Mouse (Mus musculus): ENCODE results near the gene Nmur1. TPM values are rescaled to one million over a fixed set of nuclear protein-coding genes. Genes with fewer than 3 reads are reported as not detected.
A peak's percentile ranks its signal among the peaks of the same experiment; 100 is the strongest.

The Nmur1 gene
- polyA plus RNA-seq, 1 experiment from 2014 or later: not detected

- H3K4me2 ChIP-seq (replicated peaks): no peak overlapping the region; the same call in 1 of the 2 replicates
- no peak overlapping the region for H3K9ac ChIP-seq
- H3K9me3 ChIP-seq (replicated peaks): no peaks in the 10 kb centered on the region
- H3K27me3 ChIP-seq: no peaks in the 10 kb centered on the region
- no peaks in the 10 kb centered on the region for H3K36me3 ChIP-seq
- 35% methylated on average over 13 of the region's 13 CpGs for WGBS
- ATAC-seq (ENCODE audit: insufficient number of reproducible peaks, low FRiP score, low TSS enrichment, low read depth): no peak
- peaks cover 31% of the 10 kb centered on the region for H3K4me1 ChIP-seq
- no peak overlapping the region for H3K4me3 ChIP-seq (replicated peaks)
- no peak overlapping the region for H3K27ac ChIP-seq (replicated peaks)
Measured at GRCm38 (mm10) chr1:86381027-86381426, 45.0 kb downstream of the Nmur1 start.

- Histone ChIP-seq H3K27me3 (no peaks in the 10 kb centered on the region), H3K36me3 (no peaks in the 10 kb centered on the region), H3K4me2 (replicated peaks) (0 out of 2 replicates have a peak overlapping the region, but pooled peaks have one; percentile 0), H3K9me3 (replicated peaks) (no peaks in the 10 kb centered on the region), H3K4me1 (peaks cover 31% of the 10 kb centered on the region), H3K27ac (replicated peaks) (peak overlapping the region; percentile 75), H3K4me3 (replicated peaks) (no peak overlapping the region), H3K9ac (no peak overlapping the region)
- ATAC-seq (ENCODE audit: insufficient number of reproducible peaks, low FRiP score, low TSS enrichment, low read depth): 0 out of 2 replicates have a peak, but pooled peaks have one; percentile 29
- 42% methylated on average over 9 of the region's 9 CpGs for WGBS
Measured at GRCm38 (mm10) chr1:86379161-86379569, 46.9 kb downstream of the Nmur1 start.

DNA sequence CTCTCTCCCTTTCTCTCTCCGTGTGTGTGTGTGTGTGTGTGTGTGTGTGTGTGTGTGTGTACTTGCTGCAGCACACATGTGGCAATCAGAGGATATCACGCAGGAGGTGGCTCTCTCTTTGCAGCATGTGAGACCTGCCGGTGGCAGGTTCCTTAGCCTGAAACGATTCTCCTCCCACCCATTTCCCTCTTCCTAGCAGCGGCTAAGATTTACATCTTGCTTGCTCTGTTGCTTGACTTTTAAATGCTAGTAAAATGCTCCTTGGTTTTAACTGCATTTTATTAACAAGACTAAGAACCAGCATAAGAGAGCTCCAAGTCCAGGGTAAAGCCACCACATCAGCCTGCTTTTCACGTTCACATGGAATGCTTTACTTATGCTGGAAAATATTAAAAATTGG, 47.4 kb downstream of the Nmur1 start:
- H3K27ac ChIP-seq (replicated peaks): peak overlapping the region; percentile 75; the same call in 1 of the 2 replicates

GRCm38 (mm10) chr1:86376354-86376753, 49.7 kb downstream of the Nmur1 start:
- H3K9ac ChIP-seq: no peak overlapping the region
- WGBS: 64% methylated on average over 5 of the region's 5 CpGs

More for the DNA sequence above, 47.4 kb downstream of the Nmur1 start:
- no peaks in the 10 kb centered on the region for H3K36me3 ChIP-seq
- no peaks in the 10 kb centered on the region for H3K9me3 ChIP-seq (replicated peaks)
- no peak for ATAC-seq (ENCODE audit: insufficient number of reproducible peaks, low FRiP score, low TSS enrichment, low read depth)
- no peak overlapping the region for H3K4me3 ChIP-seq (replicated peaks)
- no peak overlapping the region for H3K9ac ChIP-seq
- no peaks in the 10 kb centered on the region for H3K27me3 ChIP-seq
- WGBS: 27% methylated on average over 6 of the region's 6 CpGs
- H3K4me2 ChIP-seq (replicated peaks): no peak overlapping the region
- peaks cover 31% of the 10 kb centered on the region for H3K4me1 ChIP-seq

GRCm38 (mm10) chr1:86371997-86372396, 54.0 kb downstream of the Nmur1 start:
- ATAC-seq (ENCODE audit: insufficient number of reproducible peaks, low FRiP score, low TSS enrichment, low read depth): no peak
- no peaks in the 10 kb centered on the region for H3K27me3 ChIP-seq
- no peak overlapping the region for H3K4me3 ChIP-seq (replicated peaks)
- 49% methylated on average over 10 of the region's 10 CpGs for WGBS
- no peak overlapping the region for H3K4me2 ChIP-seq (replicated peaks)
- H3K9ac ChIP-seq: no peak overlapping the region
- no peak overlapping the region for H3K27ac ChIP-seq (replicated peaks)
- no peaks in the 10 kb centered on the region for H3K9me3 ChIP-seq (replicated peaks)
- no peaks in the 10 kb centered on the region for H3K36me3 ChIP-seq
- peaks cover 3% of the 10 kb centered on the region; the same call in 1 of the 2 replicates for H3K4me1 ChIP-seq

More at GRCm38 (mm10) chr1:86376354-86376753, 49.7 kb downstream of the Nmur1 start:
- no peaks in the 10 kb centered on the region for H3K36me3 ChIP-seq
- no peaks in the 10 kb centered on the region for H3K27me3 ChIP-seq
- H3K4me1 ChIP-seq: peaks cover 31% of the 10 kb centered on the region
- ATAC-seq (ENCODE audit: insufficient number of reproducible peaks, low FRiP score, low TSS enrichment, low read depth): no peak
- no peak overlapping the region for H3K4me3 ChIP-seq (replicated peaks)
- no peak overlapping the region for H3K4me2 ChIP-seq (replicated peaks)
- H3K27ac ChIP-seq (replicated peaks): no peak overlapping the region
- no peaks in the 10 kb centered on the region for H3K9me3 ChIP-seq (replicated peaks)

DNA sequence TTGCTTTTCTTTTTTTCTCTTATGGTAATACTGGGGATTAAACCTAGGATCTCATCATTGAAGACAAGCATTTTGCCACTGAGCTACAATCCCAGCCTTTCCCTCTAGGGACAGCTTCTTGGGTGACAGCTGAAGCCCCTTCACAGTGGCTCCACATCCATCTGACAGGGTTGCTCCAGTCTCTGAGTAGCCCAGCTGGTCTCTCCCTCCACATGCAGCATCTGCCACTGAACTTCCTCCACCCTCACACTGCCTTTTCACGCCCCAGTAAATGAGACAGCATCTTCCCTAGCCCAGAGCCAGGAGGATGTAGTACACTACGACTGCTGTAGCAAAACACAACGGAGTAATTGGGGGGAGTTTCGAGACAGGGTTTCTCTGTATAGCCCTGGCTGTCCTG, 57.9 kb downstream of the Nmur1 start:
- H3K36me3 ChIP-seq: no peaks in the 10 kb centered on the region
- no peaks in the 10 kb centered on the region for H3K27me3 ChIP-seq
- H3K9ac ChIP-seq: no peak overlapping the region
- no peak for ATAC-seq (ENCODE audit: insufficient number of reproducible peaks, low FRiP score, low TSS enrichment, low read depth)
- H3K4me2 ChIP-seq (replicated peaks): no peak overlapping the region
- H3K4me1 ChIP-seq: no peaks in the 10 kb centered on the region; the same call in 1 of the 2 replicates
- no peak overlapping the region for H3K27ac ChIP-seq (replicated peaks)
- no peaks in the 10 kb centered on the region for H3K9me3 ChIP-seq (replicated peaks)
- WGBS: 73% methylated on average over 4 of the region's 4 CpGs
- no peak overlapping the region for H3K4me3 ChIP-seq (replicated peaks)

GRCm38 (mm10) chr1:86363671-86364070, 62.4 kb downstream of the Nmur1 start:
- WGBS: 17% methylated on average over 6 of the region's 6 CpGs
- Histone ChIP-seq H3K4me2 (replicated peaks) (no peak overlapping the region), H3K9me3 (replicated peaks) (no peaks in the 10 kb centered on the region), H3K4me1 (peaks cover 11% of the 10 kb centered on the region), H3K27me3 (no peaks in the 10 kb centered on the region), H3K27ac (replicated peaks) (no peak overlapping the region), H3K36me3 (no peaks in the 10 kb centered on the region), H3K9ac (no peak overlapping the region), H3K4me3 (replicated peaks) (no peak overlapping the region)
- ATAC-seq (ENCODE audit: insufficient number of reproducible peaks, low FRiP score, low TSS enrichment, low read depth): no peak

- no peaks in the 10 kb centered on the region for H3K9me3 ChIP-seq (replicated peaks)
- H3K4me3 ChIP-seq (replicated peaks): no peak overlapping the region
- H3K9ac ChIP-seq: no peak overlapping the region
- H3K4me2 ChIP-seq (replicated peaks): no peak overlapping the region
- peaks cover 14% of the 10 kb centered on the region for H3K4me1 ChIP-seq
- no peaks in the 10 kb centered on the region for H3K27me3 ChIP-seq
- no peak overlapping the region for H3K27ac ChIP-seq (replicated peaks)
- peaks cover 6% of the 10 kb centered on the region for H3K36me3 ChIP-seq
- ATAC-seq (ENCODE audit: insufficient number of reproducible peaks, low FRiP score, low TSS enrichment, low read depth): no peak
- 81% methylated on average over 4 of the region's 4 CpGs for WGBS
Measured at GRCm38 (mm10) chr1:86361852-86362615, 64.0 kb downstream of the Nmur1 start.

DNA sequence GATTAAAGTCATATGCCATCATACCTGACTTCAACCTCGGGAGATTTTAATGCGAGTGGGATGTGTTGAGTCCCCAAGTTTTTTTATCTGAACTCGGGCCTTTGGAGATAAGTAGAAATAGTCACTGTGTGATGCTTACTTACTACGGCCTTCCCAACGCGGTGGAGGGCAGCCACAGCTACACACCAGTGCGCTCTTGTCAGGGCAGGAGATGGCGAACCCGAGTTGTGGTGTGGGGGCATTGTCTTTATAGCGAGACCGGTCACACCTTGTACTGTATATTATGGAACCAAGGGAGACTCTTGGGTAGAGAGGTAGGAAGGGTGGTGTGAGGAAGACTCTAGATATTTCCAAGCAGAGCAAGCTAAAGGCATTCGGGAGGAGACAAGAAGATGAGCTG, 65.6 kb downstream of the Nmur1 start:
- Histone ChIP-seq H3K9me3 (replicated peaks) (no peaks in the 10 kb centered on the region), H3K9ac (peak overlapping the region; percentile 60), H3K4me1 (peaks cover 14% of the 10 kb centered on the region), H3K27ac (replicated peaks) (peak overlapping the region; percentile 86; the same call in 1 of the 2 replicates), H3K27me3 (no peaks in the 10 kb centered on the region), H3K4me2 (replicated peaks) (peak overlapping the region; percentile 65), H3K4me3 (replicated peaks) (peak overlapping the region; percentile 97), H3K36me3 (peaks cover 20% of the 10 kb centered on the region)
- 16% methylated on average over 12 of the region's 12 CpGs for WGBS
- ATAC-seq (ENCODE audit: insufficient number of reproducible peaks, low FRiP score, low TSS enrichment, low read depth): no peak

- Histone ChIP-seq H3K4me1 (peaks cover 14% of the 10 kb centered on the region), H3K27me3 (no peaks in the 10 kb centered on the region), H3K36me3 (peaks cover 26% of the 10 kb centered on the region), H3K9ac (peak overlapping the region; percentile 60), H3K4me3 (replicated peaks) (peak overlapping the region; percentile 97), H3K9me3 (replicated peaks) (no peaks in the 10 kb centered on the region), H3K4me2 (replicated peaks) (peak overlapping the region; percentile 65), H3K27ac (replicated peaks) (peak overlapping the region; percentile 86)
- 0% methylated on average over 26 of the region's 26 CpGs for WGBS
- no peak for ATAC-seq (ENCODE audit: insufficient number of reproducible peaks, low FRiP score, low TSS enrichment, low read depth)
Measured at GRCm38 (mm10) chr1:86359798-86360179, 66.2 kb downstream of the Nmur1 start.

DNA sequence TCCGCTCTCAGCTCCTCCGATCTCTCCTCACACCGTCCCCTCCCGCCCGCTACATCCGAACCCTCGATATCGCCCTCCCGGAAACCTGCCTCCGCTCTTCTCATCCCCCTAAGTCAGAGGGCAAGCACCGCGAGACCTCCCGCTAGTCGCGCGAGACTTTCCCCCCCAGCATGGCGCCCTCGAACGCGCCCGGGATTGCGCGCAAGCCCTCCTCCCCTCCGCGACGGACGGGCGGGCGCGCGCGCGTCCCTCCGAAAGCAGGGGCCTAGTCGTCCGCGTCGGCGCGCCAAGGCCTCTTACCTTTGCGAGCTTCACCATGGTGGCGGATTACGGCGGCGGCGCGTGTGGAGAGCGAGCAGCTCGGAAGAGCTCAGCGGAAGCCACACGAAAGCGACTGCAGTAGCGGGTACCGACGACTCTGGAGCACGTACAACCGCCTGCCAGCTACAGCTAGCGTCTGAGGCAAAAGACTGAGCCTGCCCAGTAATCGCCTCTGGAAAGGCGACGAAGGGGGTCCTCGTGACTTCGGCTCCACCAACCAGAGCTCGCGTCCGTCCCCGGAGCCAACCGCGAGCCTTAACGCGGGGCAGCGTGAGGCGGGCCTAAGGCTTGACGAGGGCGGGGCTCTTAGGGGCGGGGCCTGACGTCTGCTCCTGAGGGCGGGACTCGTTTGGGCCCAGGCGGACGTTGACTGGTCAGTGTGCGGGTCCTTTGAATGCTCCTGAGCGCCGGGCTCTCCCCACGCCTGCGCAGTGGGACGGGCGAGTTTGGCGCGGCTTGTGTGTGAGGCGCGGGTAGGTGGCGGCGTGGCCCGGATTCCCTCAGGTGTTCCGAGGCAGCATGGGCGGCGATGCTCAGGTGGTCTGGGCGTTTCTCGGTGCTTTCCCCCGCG, 66.9 kb downstream of the Nmur1 start, which contains the start of gene Ncl:
TSS of gene Ncl (minus strand) at position 495 of the 892 bp plus-strand sequence.
- H3K4me3 ChIP-seq (replicated peaks): peak within 1 kb of the TSS; percentile 97
- H3K9ac ChIP-seq: peak within 1 kb of the TSS; percentile 96
- peaks cover 33% of the 10 kb centered on the region for H3K36me3 ChIP-seq
- peak within 1 kb of the TSS; percentile 100 for H3K27ac ChIP-seq (replicated peaks)
- WGBS: under 1% methylated on average over 102 of the region's 102 CpGs
- peak within 1 kb of the TSS; percentile 89 for H3K4me2 ChIP-seq (replicated peaks)
- no peaks in the 10 kb centered on the region for H3K9me3 ChIP-seq (replicated peaks)
- H3K27me3 ChIP-seq: no peaks in the 10 kb centered on the region
- ATAC-seq (ENCODE audit: insufficient number of reproducible peaks, low FRiP score, low TSS enrichment, low read depth): peak; percentile 98
- peaks cover 14% of the 10 kb centered on the region for H3K4me1 ChIP-seq

Data from embryonic facial prominence, embryonic 15.5 days (tissue).